Mouse (Mus musculus) limb, embryonic 14.5 days (tissue): Measurements from ENCODE around the gene Klf2. TPM values are rescaled to one million over a fixed set of nuclear protein-coding genes. Genes with fewer than 3 reads are reported as not detected.

ENCODE experiments used
- ATAC-seq: fragments of 200-750 bp; cut with Nextera tagmentation; 2 replicates; pipeline ENCODE4 v1.8.0; 2017; ENCODE audit warnings: low read depth, moderate number of reproducible peaks, moderate TSS enrichment; ENCODE audit not compliant: low FRiP score
- DNase-seq: peaks from one replicate; pipeline ENCODE4 v3.0.0-alpha.2; 2015; ENCODE audit warnings: low spot score
- H3K27ac ChIP-seq: fragments of 300-500 bp; sonication (generic); replicated peaks from 2 replicates; pipeline ENCODE4 v1.5.1; 2014; ENCODE audit warnings: low read depth, mild to moderate bottlenecking, low read length, moderate library complexity, mixed read lengths
- H3K27me3 ChIP-seq: fragments of 300-500 bp; sonication (generic); 2 replicates; pipeline ENCODE4 v1.6.1; 2014; ENCODE audit warnings: low read length, mixed read lengths; ENCODE audit not compliant: control insufficient read depth, insufficient read depth
- H3K36me3 ChIP-seq: fragments of 300-500 bp; sonication (generic); 2 replicates; pipeline ENCODE4 v1.6.1; 2014; ENCODE audit warnings: mild to moderate bottlenecking, low read length, moderate library complexity, mixed read lengths; ENCODE audit not compliant: control insufficient read depth, insufficient read depth
- H3K4me1 ChIP-seq: fragments of 300-500 bp; sonication (generic); 2 replicates; pipeline ENCODE4 v1.6.1; 2014; ENCODE audit warnings: antibody characterized with exemption, low read length, mixed read lengths; ENCODE audit not compliant: control insufficient read depth, insufficient read depth
- H3K4me2 ChIP-seq: fragments of 300-500 bp; sonication (generic); replicated peaks from 2 replicates; pipeline ENCODE4 v1.6.1; 2014; ENCODE audit warnings: low read depth, mild to moderate bottlenecking, low read length, moderate library complexity; ENCODE audit not compliant: severe bottlenecking
- H3K4me3 ChIP-seq: fragments of 300-500 bp; sonication (generic); replicated peaks from 2 replicates; pipeline ENCODE4 v1.5.1; 2014; ENCODE audit warnings: low read length
- H3K9ac ChIP-seq: fragments of 300-500 bp; sonication (generic); 2 replicates; pipeline ENCODE4 v1.6.1; 2014; ENCODE audit warnings: mild to moderate bottlenecking, low read depth, low read length, moderate library complexity; ENCODE audit not compliant: severe bottlenecking
- H3K9me3 ChIP-seq: fragments of 300-500 bp; sonication (generic); 2 replicates; pipeline ENCODE4 v1.6.1; 2016; ENCODE audit warnings: low read length; ENCODE audit not compliant: control insufficient read depth
- POLR2A ChIP-seq: fragments of 200-500 bp; IDR thresholded peaks from 2 replicates; pipeline ENCODE4 v1.8.0; 2012; ENCODE audit warnings: inconsistent platforms, mild to moderate bottlenecking, moderate library complexity, borderline replicate concordance; ENCODE audit not compliant: insufficient read depth, insufficient read length; ENCODE audit errors: extremely low read depth
- WGBS: fragments of 180-500 bp; shearing (Covaris S2); extraction: QIAGEN DNeasy Blood & Tissue Kit; methylation state at CpG from one replicate; pipeline ENCODE4 v1.1.7; 2014; 5-methylcytosine and 5-hydroxymethylcytosine counted together
- polyA plus RNA-seq, 2 experiments: library from polyadenylated mRNA; depleted of rRNA in 1 of 2; stranded (reverse) in 1 of 2; unstranded in 1 of 2; fragments of >200 nt; fragmentation: Nextera tagmentation in 1 of 2; extraction: Ambion mirVana in 1 of 2; gene quantifications; 2 replicates each; pipeline versions ENCODE4 v1.2.1 to v1.2.3; 2012 to 2014

Klf2 gene
- polyA plus RNA-seq, 2 experiments: 20.1 to 36.7 TPM

DNA sequence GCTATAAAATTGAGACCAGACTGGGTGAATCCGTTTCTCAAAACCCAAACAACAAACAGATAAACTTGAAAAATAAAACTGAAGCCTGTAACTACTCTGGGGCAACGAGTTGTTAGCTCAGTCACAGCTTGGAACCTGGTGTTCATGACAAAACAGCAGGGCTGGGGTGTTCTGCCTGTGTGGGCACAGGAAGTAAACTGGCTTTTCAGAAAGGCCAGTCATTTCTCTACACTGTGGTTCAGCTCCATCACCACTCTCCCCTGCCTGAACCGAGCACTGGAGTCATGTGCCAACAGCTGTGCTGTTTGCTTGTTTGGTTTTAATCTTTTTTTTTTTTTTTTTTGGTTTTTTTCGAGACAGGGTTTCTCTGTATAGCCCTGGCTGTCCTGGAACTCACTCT lies 24.9 kb downstream of the Klf2 start:
- Histone ChIP-seq H3K4me3 (no peak overlapping the region), H3K27me3 (no peaks in the 10 kb centered on the region), H3K4me1 (no peaks in the 10 kb centered on the region), H3K9me3 (no peaks in the 10 kb centered on the region), H3K9ac (no peak overlapping the region), H3K27ac (no peak overlapping the region), H3K36me3 (peaks cover 84% of the 10 kb centered on the region), H3K4me2 (no peak overlapping the region)
- ATAC-seq (no peak), DNase-seq (no peak)
- 78% methylated on average over 4 of the region's 4 CpGs for WGBS
- TF ChIP-seq POLR2A: no peak

DNA sequence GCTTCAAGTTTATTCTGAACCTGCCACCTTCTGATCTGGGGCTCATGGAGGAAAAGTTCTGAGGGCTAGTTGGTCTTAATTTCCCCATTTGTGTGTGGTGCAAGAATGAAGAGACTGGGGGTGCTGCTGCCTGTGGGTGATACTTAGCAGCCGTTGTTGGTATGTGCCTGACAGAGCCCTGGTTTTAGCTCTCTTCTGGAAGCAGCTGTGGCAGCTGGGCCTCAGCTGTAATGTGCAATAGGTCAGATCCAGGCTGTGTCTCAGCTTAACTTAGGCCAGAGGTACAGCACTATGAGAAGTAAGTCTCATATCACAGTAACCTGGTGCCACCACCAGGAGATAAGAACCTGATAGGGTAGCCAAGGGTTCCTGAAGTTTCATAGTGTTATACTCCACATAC lies 28.7 kb downstream of the Klf2 start:
- Histone ChIP-seq H3K4me3 (no peak overlapping the region), H3K9ac (no peak overlapping the region), H3K27ac (no peak overlapping the region), H3K36me3 (peaks cover 56% of the 10 kb centered on the region), H3K4me2 (no peak overlapping the region), H3K9me3 (no peaks in the 10 kb centered on the region), H3K4me1 (no peaks in the 10 kb centered on the region), H3K27me3 (no peaks in the 10 kb centered on the region)
- TF ChIP-seq POLR2A: no peak
- ATAC-seq: no peak
- DNase-seq: no peak
- WGBS: 68% methylated on average over 1 of the region's 1 CpGs

DNA sequence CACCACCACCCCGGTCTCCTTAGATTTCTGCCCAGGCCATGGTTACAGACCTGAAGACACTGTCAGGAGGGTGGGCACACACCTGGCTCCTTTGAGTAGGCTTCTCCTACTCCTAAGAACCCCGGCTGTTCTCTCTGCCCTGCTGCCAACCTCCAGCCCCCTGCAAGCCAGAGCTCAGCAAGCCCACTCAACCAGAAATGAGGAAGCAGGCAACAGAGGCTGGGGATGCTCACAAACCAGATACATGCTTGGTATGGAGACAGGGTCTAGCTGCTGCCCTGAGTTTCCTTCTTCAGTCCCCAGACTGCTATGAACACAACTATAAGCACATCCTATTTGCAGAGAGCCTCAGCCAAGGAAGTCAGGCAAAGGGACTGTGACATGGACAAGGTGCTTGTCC lies 29.3 kb downstream of the Klf2 start:
- H3K9me3 ChIP-seq: no peaks in the 10 kb centered on the region
- no peaks in the 10 kb centered on the region for H3K27me3 ChIP-seq
- peaks cover 53% of the 10 kb centered on the region for H3K36me3 ChIP-seq
- 93% methylated on average over 2 of the region's 2 CpGs for WGBS
- no peaks in the 10 kb centered on the region for H3K4me1 ChIP-seq
- no peak overlapping the region for H3K27ac ChIP-seq
- H3K9ac ChIP-seq: no peak overlapping the region
- no peak for TF ChIP-seq POLR2A
- DNase-seq: no peak
- no peak overlapping the region for H3K4me3 ChIP-seq
- no peak overlapping the region for H3K4me2 ChIP-seq
- ATAC-seq: no peak

- no peaks in the 10 kb centered on the region for H3K4me1 ChIP-seq
- WGBS: 74% methylated on average over 1 of the region's 1 CpGs
- no peak overlapping the region for H3K27ac ChIP-seq
- no peak for TF ChIP-seq POLR2A
- H3K4me2 ChIP-seq: no peak overlapping the region
- no peaks in the 10 kb centered on the region for H3K27me3 ChIP-seq
- no peaks in the 10 kb centered on the region for H3K9me3 ChIP-seq
- H3K4me3 ChIP-seq: no peak overlapping the region
- DNase-seq (no peak), ATAC-seq (no peak)
- H3K36me3 ChIP-seq: peaks cover 51% of the 10 kb centered on the region
- no peak overlapping the region for H3K9ac ChIP-seq
Measured at GRCm38 (mm10) chr8:72348956-72349355, 30.1 kb downstream of the Klf2 start.

GRCm38 (mm10) chr8:72349838-72350237 lies 31.0 kb downstream of the Klf2 start:
- ATAC-seq (no peak), DNase-seq (no peak)
- Histone ChIP-seq H3K27ac (no peak overlapping the region), H3K4me2 (no peak overlapping the region), H3K36me3 (peaks cover 51% of the 10 kb centered on the region), H3K9me3 (no peaks in the 10 kb centered on the region), H3K9ac (no peak overlapping the region), H3K4me1 (no peaks in the 10 kb centered on the region), H3K27me3 (no peaks in the 10 kb centered on the region), H3K4me3 (no peak overlapping the region)
- WGBS: 86% methylated on average over 9 of the region's 9 CpGs
- no peak for TF ChIP-seq POLR2A

GRCm38 (mm10) chr8:72350727-72351126 lies 31.9 kb downstream of the Klf2 start:
- Histone ChIP-seq H3K9ac (no peak overlapping the region), H3K4me1 (no peaks in the 10 kb centered on the region), H3K4me2 (no peak overlapping the region), H3K36me3 (peaks cover 51% of the 10 kb centered on the region), H3K27ac (no peak overlapping the region), H3K4me3 (no peak overlapping the region), H3K9me3 (no peaks in the 10 kb centered on the region), H3K27me3 (no peaks in the 10 kb centered on the region)
- DNase-seq: no peak
- no peak for TF ChIP-seq POLR2A
- no peak for ATAC-seq
- WGBS: 88% methylated on average over 8 of the region's 8 CpGs
